Mouse (Mus musculus): ENCODE data around the gene Gm6588. TPM values are rescaled to one million over a fixed set of nuclear protein-coding genes. Genes with fewer than 3 reads are reported as not detected.

The Gm6588 gene
- total and polyA plus RNA-seq, 3 experiments, result not detected

DNA sequence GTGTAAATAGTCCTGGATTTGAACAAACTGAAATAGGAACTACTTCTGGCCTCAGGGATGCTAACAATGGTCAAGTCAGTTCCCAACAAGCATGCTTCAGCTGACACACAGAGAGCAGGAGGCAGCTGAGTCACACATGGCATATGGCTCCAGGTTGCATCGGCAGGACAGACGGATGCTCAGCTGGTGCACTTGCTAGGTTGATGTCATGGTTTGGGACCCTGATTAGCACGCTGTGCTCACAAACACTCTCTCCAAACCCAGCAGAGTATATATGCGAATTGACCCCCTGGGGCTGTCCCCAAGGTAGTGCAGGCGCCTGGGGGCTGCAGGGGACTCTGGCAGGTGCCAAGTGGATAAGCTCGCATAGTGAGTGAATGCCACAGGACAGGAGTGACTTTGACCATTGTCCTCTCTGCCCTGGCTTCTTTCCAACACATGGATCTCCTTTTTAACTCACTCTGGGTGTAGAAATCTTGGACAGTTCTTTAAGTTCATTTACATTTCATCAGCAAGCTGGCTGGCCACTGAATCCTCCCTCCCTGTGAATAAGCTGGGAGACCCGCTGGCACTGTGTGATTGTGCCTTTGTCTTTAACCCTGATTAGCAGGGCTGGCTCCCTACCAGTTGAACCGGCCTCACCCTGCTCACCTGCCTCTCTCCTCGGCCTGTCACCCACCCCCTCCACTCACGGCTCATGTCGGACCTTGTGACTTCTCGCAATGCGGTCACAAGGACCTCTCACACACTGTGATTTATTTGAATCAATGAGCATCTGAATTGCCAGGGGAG is 35.9 kb downstream of the Gm6588 start:
- no peak for DNase-seq (ENCODE audit: low read depth, low spot score)
- H3K4me3 ChIP-seq (ENCODE audit: control insufficient read depth in 1 of 2, insufficient read depth in 1 of 2, low read depth in 2 of 2, low read length in 2 of 2), result no peak overlapping the region
- TF ChIP-seq NRF1 (IDR thresholded peaks at IDR 0.05; ENCODE audit: insufficient read depth, low read depth, low read length, poor library complexity, severe bottlenecking) (no peak), ZKSCAN1 (IDR thresholded peaks at IDR 0.05; ENCODE audit: low read depth, low read length) (no peak), MEF2A (IDR thresholded peaks at IDR 0.05; ENCODE audit: extremely low read depth, insufficient replicate concordance, low read depth, low read length, poor library complexity, severe bottlenecking) (no peak), CTCF (IDR thresholded peaks at IDR 0.05 in 2 of 3, conservative IDR thresholded peaks at IDR 0.05 in 1 of 3; ENCODE audit: control insufficient read depth in 1 of 3, insufficient read depth in 1 of 3, low read depth in 2 of 3, low read length in 3 of 3, poor library complexity in 1 of 3, severe bottlenecking in 1 of 3) (no peak), CHD1 (IDR thresholded peaks at IDR 0.05; ENCODE audit: low read depth, low read length) (no peak), MYB (IDR thresholded peaks at IDR 0.05; ENCODE audit: low read depth, low read length) (no peak), MAZ (IDR thresholded peaks at IDR 0.05; ENCODE audit: low read depth, low read length) (no peak), ETS1 (IDR thresholded peaks at IDR 0.05; ENCODE audit: low read depth, low read length) (no peak), TBP (IDR thresholded peaks at IDR 0.05; ENCODE audit: low read depth, low read length) (no peak), E2F4 (IDR thresholded peaks at IDR 0.05; ENCODE audit: borderline replicate concordance, low read depth, low read length) (no peak), GABPA (IDR thresholded peaks at IDR 0.05; ENCODE audit: low read depth, low read length) (no peak)
- no peaks in the 10 kb centered on the region for H3K9me3 ChIP-seq (replicated peaks; ENCODE audit: insufficient read depth, low read length)
- H3K79me2 ChIP-seq (ENCODE audit: control insufficient read depth, insufficient read depth, low read length, poor library complexity), result no peaks in the 10 kb centered on the region
- no peaks in the 10 kb centered on the region for H3K4me1 ChIP-seq (ENCODE audit: control insufficient read depth in 1 of 2, insufficient read depth in 2 of 2, low read length in 2 of 2)
- no peaks in the 10 kb centered on the region for H3K27me3 ChIP-seq (ENCODE audit: control insufficient read depth in 1 of 2, insufficient read depth in 2 of 2, low read length in 2 of 2)
- H3K36me3 ChIP-seq (ENCODE audit: control insufficient read depth in 1 of 2, insufficient read depth in 2 of 2, low read length in 2 of 2), result no peaks in the 10 kb centered on the region
- no peak overlapping the region for H3K9ac ChIP-seq (ENCODE audit: control insufficient read depth, low read depth, low read length, poor library complexity, severe bottlenecking)
- no peak overlapping the region for H3K27ac ChIP-seq (ENCODE audit: control insufficient read depth, low read depth, low read length)

DNA sequence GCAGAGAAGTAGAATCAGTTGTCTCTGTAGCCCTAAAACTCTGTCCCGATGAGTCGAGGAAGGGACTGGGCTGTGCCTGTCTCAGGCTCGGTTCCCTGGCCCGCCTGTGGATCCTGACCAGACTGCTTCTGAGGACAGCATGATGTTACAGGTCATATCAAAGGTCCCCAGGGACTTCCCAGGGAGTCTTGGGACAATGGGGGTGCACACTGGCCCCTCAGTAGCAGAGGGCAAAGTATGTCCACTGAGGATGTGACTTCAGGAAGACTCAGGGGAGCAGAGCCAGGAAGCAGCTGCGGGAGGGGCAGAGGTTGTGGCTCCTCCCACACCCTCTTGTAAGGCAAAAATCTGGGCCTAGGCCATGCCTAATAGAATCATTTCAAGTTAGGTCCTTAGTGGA is 37.2 kb downstream of the Gm6588 start:
- H3K27me3 ChIP-seq (ENCODE audit: control insufficient read depth in 1 of 2, insufficient read depth in 2 of 2, low read length in 2 of 2), result no peaks in the 10 kb centered on the region
- H3K9me3 ChIP-seq (replicated peaks; ENCODE audit: insufficient read depth, low read length), result no peaks in the 10 kb centered on the region
- H3K79me2 ChIP-seq (ENCODE audit: control insufficient read depth, insufficient read depth, low read length, poor library complexity), result no peaks in the 10 kb centered on the region
- H3K4me1 ChIP-seq (ENCODE audit: control insufficient read depth in 1 of 2, insufficient read depth in 2 of 2, low read length in 2 of 2), result no peaks in the 10 kb centered on the region
- DNase-seq (ENCODE audit: low read depth, low spot score), result no peak
- no peak overlapping the region for H3K9ac ChIP-seq (ENCODE audit: control insufficient read depth, low read depth, low read length, poor library complexity, severe bottlenecking)
- H3K4me3 ChIP-seq (ENCODE audit: control insufficient read depth in 1 of 2, insufficient read depth in 1 of 2, low read depth in 2 of 2, low read length in 2 of 2), result no peak overlapping the region
- TF ChIP-seq MAX (IDR thresholded peaks at IDR 0.05; ENCODE audit: low read length), result no peak
- TF ChIP-seq TBP (IDR thresholded peaks at IDR 0.05; ENCODE audit: low read depth, low read length), result no peak
- no peak for TF ChIP-seq SIN3A (IDR thresholded peaks at IDR 0.05; ENCODE audit: low read length)
- TF ChIP-seq RAD21 (IDR thresholded peaks at IDR 0.05; ENCODE audit: low read depth, low read length), result no peak
- TF ChIP-seq MAZ (IDR thresholded peaks at IDR 0.05; ENCODE audit: low read depth, low read length), result no peak
- no peak for TF ChIP-seq UBTF (IDR thresholded peaks at IDR 0.05; ENCODE audit: borderline replicate concordance, insufficient read depth, low read depth, low read length)
- no peak for TF ChIP-seq USF1 (IDR thresholded peaks at IDR 0.05; ENCODE audit: low read depth, low read length)
- no peak for TF ChIP-seq HCFC1 (IDR thresholded peaks at IDR 0.05; ENCODE audit: low read depth, low read length)
- no peak for TF ChIP-seq NRF1 (IDR thresholded peaks at IDR 0.05; ENCODE audit: insufficient read depth, low read depth, low read length, poor library complexity, severe bottlenecking)
- TF ChIP-seq ZMIZ1 (IDR thresholded peaks at IDR 0.05; ENCODE audit: low read depth, low read length), result no peak
- no peak for TF ChIP-seq MAFK (IDR thresholded peaks at IDR 0.05; ENCODE audit: borderline replicate concordance, low read depth, low read length)
- no peak for TF ChIP-seq POLR2A (IDR thresholded peaks at IDR 0.05; ENCODE audit: control insufficient read depth in 1 of 2, insufficient read depth in 1 of 2, low read depth in 1 of 2, low read length in 2 of 2, poor library complexity in 1 of 2)
- no peaks in the 10 kb centered on the region for H3K36me3 ChIP-seq (ENCODE audit: control insufficient read depth in 1 of 2, insufficient read depth in 2 of 2, low read length in 2 of 2)
- no peak overlapping the region for H3K27ac ChIP-seq (ENCODE audit: control insufficient read depth, low read depth, low read length)
